Mouse (Mus musculus) macrophage (primary cell): ENCODE measurements around the gene Smyd4. TPM values are rescaled to one million over a fixed set of nuclear protein-coding genes. Genes with fewer than 3 reads are reported as not detected.

Experiments used
- H3K27ac ChIP-seq: fragments of 350-480 bp; formaldehyde crosslinking; 2 replicates; pipeline ENCODE4 v1.9.0; 2021
- H3K36me3 ChIP-seq: fragments of 350-480 bp; formaldehyde crosslinking; 2 replicates; pipeline ENCODE4 v1.9.0; 2021; ENCODE audit errors: inconsistent target
- H3K4me3 ChIP-seq: fragments of 350-480 bp; formaldehyde crosslinking; 2 replicates; pipeline ENCODE4 v1.9.0; 2021; ENCODE audit errors: inconsistent target
- H3K79me2 ChIP-seq: fragments of 350-480 bp; formaldehyde crosslinking; 2 replicates; pipeline ENCODE4 v1.9.0; 2021; ENCODE audit errors: inconsistent target
- WGBS: methylation state at CpG from one replicate; pipeline ENCODE4 v1.1.7; 2026; ENCODE audit warnings: inconsistent platforms; ENCODE audit not compliant: missing documents; 5-methylcytosine and 5-hydroxymethylcytosine counted together
- polyA plus RNA-seq: library from polyadenylated mRNA; stranded (reverse); fragments of 250-400 nt; gene quantifications from 3 replicates; pipeline ENCODE4 v1.2.4, GENCODE M21; 2018; ENCODE audit warnings: inconsistent platforms

Smyd4 gene
- polyA plus RNA-seq, 1 experiment from 2014 or later, result 5.0 TPM

DNA sequence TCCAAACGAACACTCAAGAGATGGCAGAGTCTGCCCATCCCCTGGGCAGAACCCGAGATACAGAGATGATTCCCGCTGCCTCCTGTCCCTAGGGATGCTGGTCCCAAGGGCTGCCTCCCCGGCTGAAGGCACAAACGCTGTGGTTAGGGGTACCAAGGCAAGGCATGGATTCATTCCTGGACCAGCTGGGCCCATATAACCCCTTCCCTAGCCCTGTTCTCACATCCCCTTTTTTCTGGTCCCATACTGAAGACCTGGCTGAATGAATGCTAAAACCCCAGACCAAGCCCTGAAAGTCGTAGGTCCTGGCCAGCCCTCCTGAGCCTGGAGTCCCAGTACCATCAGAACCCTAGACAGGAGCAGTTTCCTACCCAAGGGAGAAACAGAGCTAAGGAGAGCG is 92.8 kb downstream of the Smyd4 start:
- H3K79me2 ChIP-seq, result peaks cover 7% of the 10 kb centered on the region; the same call in 1 of the 2 replicates
- no peak overlapping the region for H3K27ac ChIP-seq
- WGBS, result 75% methylated on average over 7 of the region's 7 CpGs
- H3K36me3 ChIP-seq, result peaks cover 58% of the 10 kb centered on the region
- no peak overlapping the region for H3K4me3 ChIP-seq

DNA sequence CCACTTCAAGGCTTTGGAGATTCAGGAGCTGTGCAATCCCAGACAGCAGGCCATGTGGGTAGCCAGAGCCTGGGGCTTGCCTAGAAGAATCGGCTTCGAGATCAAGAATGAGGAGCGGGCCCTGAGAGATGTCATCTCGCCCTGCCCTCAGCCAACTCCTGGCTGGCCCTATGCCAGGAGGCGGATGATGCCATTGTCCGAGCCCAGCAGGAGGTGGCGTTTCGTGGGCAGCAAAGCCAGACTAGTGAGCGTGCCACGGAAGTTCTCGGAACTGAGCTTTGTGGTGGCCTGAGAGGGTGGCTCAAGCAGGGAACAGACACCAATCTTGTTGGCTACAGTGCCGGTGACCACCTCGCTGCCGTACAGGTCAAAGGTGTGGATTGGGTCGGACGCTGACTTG is 93.4 kb downstream of the Smyd4 start:
- WGBS, result 96% methylated on average over 16 of the region's 16 CpGs
- Histone ChIP-seq H3K36me3 (peaks cover 64% of the 10 kb centered on the region), H3K4me3 (no peak overlapping the region), H3K79me2 (peaks cover 13% of the 10 kb centered on the region; the same call in 1 of the 2 replicates), H3K27ac (no peak overlapping the region)

DNA sequence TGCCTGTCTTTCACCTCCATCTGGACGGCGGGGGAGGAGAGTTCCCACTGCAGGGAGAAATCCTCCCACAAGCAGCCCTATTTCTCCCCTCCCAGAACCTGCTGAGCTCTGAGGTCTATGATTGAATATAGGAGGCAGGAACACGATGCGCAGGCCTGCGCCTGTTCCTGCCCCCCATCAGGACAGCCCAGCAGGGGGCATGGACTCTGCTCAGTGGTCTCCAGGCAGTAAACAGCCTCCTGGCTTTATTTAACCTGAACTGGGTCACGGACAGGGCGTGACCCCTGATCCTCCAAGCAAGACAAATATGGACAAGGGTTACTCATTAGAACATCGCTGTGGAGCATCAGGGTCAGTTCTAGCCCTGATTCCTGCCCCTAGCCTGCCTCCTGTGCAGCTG is 95.5 kb downstream of the Smyd4 start:
- Histone ChIP-seq H3K4me3 (no peak overlapping the region), H3K79me2 (peaks cover 25% of the 10 kb centered on the region), H3K36me3 (peaks cover 85% of the 10 kb centered on the region), H3K27ac (no peak overlapping the region)
- WGBS, result 93% methylated on average over 8 of the region's 8 CpGs

GRCm38 (mm10) chr11:75448575-75448974 is 100.3 kb downstream of the Smyd4 start:
- H3K4me3 ChIP-seq, result no peak overlapping the region
- no peak overlapping the region for H3K27ac ChIP-seq
- 83% methylated on average over 3 of the region's 3 CpGs for WGBS
- H3K79me2 ChIP-seq, result peaks cover 73% of the 10 kb centered on the region
- H3K36me3 ChIP-seq, result peaks cover 86% of the 10 kb centered on the region

- H3K79me2 ChIP-seq, result peaks cover 82% of the 10 kb centered on the region
- no peak overlapping the region for H3K4me3 ChIP-seq
- WGBS, result 69% methylated on average over 6 of the region's 7 CpGs
- peaks cover 74% of the 10 kb centered on the region for H3K36me3 ChIP-seq
- no peak overlapping the region for H3K27ac ChIP-seq
Measured at GRCm38 (mm10) chr11:75449695-75450094, 101.5 kb downstream of the Smyd4 start.

- Histone ChIP-seq H3K79me2 (peaks cover 79% of the 10 kb centered on the region), H3K36me3 (peaks cover 67% of the 10 kb centered on the region), H3K27ac (no peak overlapping the region), H3K4me3 (no peak overlapping the region; the same call in 1 of the 2 replicates)
- 88% methylated on average over 7 of the region's 8 CpGs for WGBS
Measured at GRCm38 (mm10) chr11:75450304-75450908, 102.2 kb downstream of the Smyd4 start.

DNA sequence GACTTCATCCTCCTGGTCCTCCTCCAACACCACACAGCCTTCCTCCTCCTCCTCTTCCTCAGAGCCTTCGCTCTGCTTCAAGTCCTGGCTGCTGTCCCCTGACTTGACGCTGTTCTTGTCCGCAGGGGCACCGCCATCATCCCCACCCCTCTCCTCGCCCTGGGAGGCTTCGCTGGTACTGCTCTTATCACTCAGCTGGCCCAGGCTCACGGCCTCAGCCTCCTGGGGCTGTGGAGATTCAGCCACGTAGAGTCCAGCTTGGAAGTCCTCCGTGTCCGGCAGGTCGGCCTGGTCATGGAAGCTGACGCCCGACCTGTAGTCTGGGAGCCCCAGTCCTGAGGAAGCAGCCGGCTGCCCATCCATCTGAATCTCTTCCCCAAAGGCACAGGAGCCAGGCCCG is 102.7 kb downstream of the Smyd4 start:
- H3K79me2 ChIP-seq, result peaks cover 76% of the 10 kb centered on the region
- H3K4me3 ChIP-seq, result no peak overlapping the region; the same call in 1 of the 2 replicates
- H3K36me3 ChIP-seq, result peaks cover 62% of the 10 kb centered on the region
- 98% methylated on average over 13 of the region's 15 CpGs for WGBS
- H3K27ac ChIP-seq, result no peak overlapping the region

DNA sequence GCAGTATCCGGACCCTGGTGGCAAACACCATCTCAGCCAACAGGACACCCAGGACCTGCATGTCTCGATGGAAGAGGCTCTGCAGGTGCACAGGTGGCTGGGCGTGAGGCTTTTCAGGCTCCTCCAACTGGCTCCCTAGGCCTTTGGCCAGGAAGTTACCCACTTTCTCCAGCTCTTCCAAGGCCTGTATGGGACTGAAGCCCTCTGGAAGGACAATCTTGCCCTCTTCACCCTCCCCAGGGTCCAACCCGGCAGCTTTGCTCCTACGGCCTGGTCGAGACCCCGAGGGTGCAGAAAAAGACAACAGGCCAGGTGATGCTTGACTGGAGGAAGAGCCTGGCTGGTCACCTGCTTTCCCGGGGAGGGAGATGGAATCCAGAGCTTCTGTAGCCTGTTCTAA is 103.8 kb downstream of the Smyd4 start:
- WGBS, result 93% methylated on average over 8 of the region's 8 CpGs

DNA sequence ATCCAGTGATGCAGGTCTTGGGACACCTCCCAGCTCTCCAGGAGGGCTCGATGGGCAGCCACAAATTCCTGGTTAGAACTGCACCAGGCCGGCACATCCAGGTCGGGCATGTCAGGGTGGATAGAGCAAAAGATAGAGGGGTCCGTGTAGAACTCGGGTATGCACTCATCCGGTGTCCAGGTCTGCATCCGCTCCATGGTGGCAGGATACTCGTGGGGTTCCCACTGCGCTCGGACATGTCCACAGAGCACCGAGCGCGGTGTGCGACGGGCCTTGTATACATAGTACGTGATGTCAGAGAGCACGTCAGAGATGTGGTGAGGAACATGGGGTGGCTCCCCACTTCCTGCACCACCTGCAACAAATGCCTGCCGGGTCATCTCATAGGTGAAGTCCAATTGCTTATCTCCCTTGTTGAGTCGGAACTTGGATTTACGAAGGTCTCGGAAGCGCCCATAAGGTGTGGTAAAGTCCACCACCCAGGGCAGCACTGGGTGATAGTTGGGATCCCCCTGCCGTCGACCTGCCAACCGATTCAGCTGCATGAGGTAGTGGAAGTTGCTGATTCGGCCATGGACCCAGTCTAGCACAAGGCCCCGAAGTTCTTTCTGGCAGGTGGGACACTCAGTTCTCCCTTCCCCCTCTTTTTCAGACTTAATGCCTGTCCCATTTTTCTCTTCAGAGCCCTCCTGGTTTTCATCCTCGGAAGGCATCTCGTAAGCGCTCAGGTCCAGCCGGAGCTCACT is 104.8 kb downstream of the Smyd4 start:
- WGBS, result 95% methylated on average over 24 of the region's 31 CpGs
- peak overlapping the region; percentile 73 for H3K4me3 ChIP-seq
- peaks cover 42% of the 10 kb centered on the region for H3K36me3 ChIP-seq
- H3K79me2 ChIP-seq, result peaks cover 65% of the 10 kb centered on the region
- no peak overlapping the region for H3K27ac ChIP-seq

More for the DNA sequence above, 103.8 kb downstream of the Smyd4 start:
- Histone ChIP-seq H3K27ac (no peak overlapping the region), H3K36me3 (peaks cover 51% of the 10 kb centered on the region), H3K4me3 (no peak overlapping the region), H3K79me2 (peaks cover 70% of the 10 kb centered on the region)

DNA sequence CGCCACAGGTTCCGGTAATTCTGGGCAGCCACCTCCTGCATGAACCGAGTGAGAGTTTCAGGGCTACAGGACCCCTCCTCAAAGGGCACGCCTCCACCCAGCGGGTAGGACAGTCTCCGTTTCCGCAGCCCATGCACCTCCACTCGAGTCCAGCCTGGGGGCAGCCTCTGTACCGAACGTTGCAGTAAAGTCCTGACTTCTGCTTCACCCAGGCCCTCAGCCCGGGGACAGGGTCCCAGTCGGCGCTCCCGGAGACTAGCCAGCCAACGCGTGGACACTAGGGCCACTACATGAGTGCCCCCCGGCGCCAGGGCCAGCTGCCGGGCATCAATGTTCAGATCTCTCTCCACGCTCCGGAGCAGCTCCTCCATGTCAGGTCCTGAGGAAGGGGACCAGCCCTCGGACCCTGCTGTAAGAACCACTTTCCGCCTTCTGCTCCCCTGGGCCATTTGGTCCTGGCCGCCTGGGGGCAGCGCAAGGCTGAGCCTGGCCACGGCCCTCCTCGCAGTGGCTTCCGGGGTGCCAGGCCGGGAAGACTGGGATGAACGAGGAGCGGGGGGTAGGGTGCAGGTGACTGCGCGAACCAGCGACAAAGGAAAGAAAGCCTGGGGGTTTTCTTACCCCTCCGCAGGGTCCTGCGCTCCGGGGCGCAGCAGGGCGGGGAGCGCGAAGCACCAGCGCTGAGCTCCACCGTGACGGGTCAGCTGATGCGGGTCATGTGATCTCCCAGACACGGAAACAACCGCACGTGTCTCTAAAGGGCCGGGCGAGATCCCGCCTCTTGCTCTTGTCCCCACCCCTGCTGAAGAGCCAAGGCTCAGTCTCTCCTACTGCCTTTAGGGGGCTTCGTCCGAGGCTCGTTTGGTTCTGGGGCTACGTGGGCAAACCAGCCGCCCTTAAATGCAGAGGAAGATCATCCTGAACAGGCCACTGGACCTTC is 106.0 kb downstream of the Smyd4 start, which contains the start of gene Wdr81:
Wdr81 (minus strand) TSS at position 727 of the 940 bp plus-strand sequence.
- Histone ChIP-seq H3K27ac (peak within 1 kb of the TSS; percentile 91), H3K79me2 (peaks cover 52% of the 10 kb centered on the region), H3K4me3 (peak within 1 kb of the TSS; percentile 73), H3K36me3 (peaks cover 29% of the 10 kb centered on the region)
- WGBS, result 6% methylated on average over 54 of the region's 56 CpGs

Other genes starting within 250 kb of the Smyd4 start
- gene Hic1, start 178.9 kb upstream of the Smyd4 start, polyA plus RNA-seq, result 0.06 TPM in 1 of 3 replicates, not detected in the others
- 11.7 to 19.4 TPM (median 13.3 TPM) in 3 replicates for gene Ovca2, start 169.6 kb upstream of the Smyd4 start, polyA plus RNA-seq
- gene Dph1, start 157.2 kb upstream of the Smyd4 start, polyA plus RNA-seq, result 3.0 to 14.0 TPM (median 8.4 TPM) in 3 replicates
- 0.72 to 0.94 TPM (median 0.83 TPM) in 3 replicates for gene Rtn4rl1, start 154.7 kb upstream of the Smyd4 start, polyA plus RNA-seq
- 37.9 to 93.2 TPM (median 39.5 TPM) in 3 replicates for gene Rpa1, start 109 bp upstream of the Smyd4 start, polyA plus RNA-seq
- gene Serpinf1, start 74.3 kb downstream of the Smyd4 start, polyA plus RNA-seq, result 0.86 to 1.0 TPM in 2 of 3 replicates, not detected in the other
- 0.11 TPM in 1 of 3 replicates, not detected in the others for gene Serpinf2, start 91.2 kb downstream of the Smyd4 start, polyA plus RNA-seq
- gene Wdr81, start 106.3 kb downstream of the Smyd4 start, polyA plus RNA-seq, result 45.8 to 53.6 TPM (median 49.5 TPM) in 3 replicates
- 2.5 to 4.9 TPM (median 4.5 TPM) in 3 replicates for gene Tlcd2, start 113.3 kb downstream of the Smyd4 start, polyA plus RNA-seq
- gene Prpf8, start 138.4 kb downstream of the Smyd4 start, polyA plus RNA-seq, result 72.5 to 92.1 TPM (median 86.0 TPM) in 3 replicates
- gene Rilp, start 161.7 kb downstream of the Smyd4 start, polyA plus RNA-seq, result 6.6 to 7.4 TPM (median 7.1 TPM) in 3 replicates
- gene Scarf1, start 165.1 kb downstream of the Smyd4 start, polyA plus RNA-seq, result 8.6 to 19.0 TPM (median 16.2 TPM) in 3 replicates
- 250 to 450 TPM (median 359 TPM) in 3 replicates for gene Slc43a2, start 183.3 kb downstream of the Smyd4 start, polyA plus RNA-seq
- 282 to 582 TPM (median 340 TPM) in 3 replicates for gene Pitpna, start 239.7 kb downstream of the Smyd4 start, polyA plus RNA-seq